ENCODE assay signal across 26 mouse cellular contexts in genomic region chr7:119762166-119762697, GRCm38 (mm10). TPM values are rescaled to one million over a fixed set of nuclear protein-coding genes. Genes with fewer than 3 reads are reported as not detected.
DNase-seq lines count a peak whose midpoint lies in the region; ATAC-seq and TF ChIP-seq lines count a peak whose summit lies in the region.
"Had no signal": no experiment of that assay in that cellular context is flagged by ENCODE, and none has a peak within 500 bp of the region (broad histone marks: within the 10 kb centered on the region; RNA-seq: fewer than 3 reads in every experiment).

No protein-coding gene starts in this region.

- no peak for TF ChIP-seq POLR2A in kidney, adult 2 months (IDR thresholded peaks at IDR 0.05; ENCODE audit: low read depth, low read length)

- 46% methylated on average over 4 of the region's 4 CpGs for WGBS in kidney, adult 2 months
- WGBS in stomach, embryonic 14.5 days: 28% methylated on average over 4 of the region's 4 CpGs
- WGBS in stomach, postnatal 0 days: 19% methylated on average over 4 of the region's 4 CpGs

- H3K27me3 ChIP-seq in kidney, adult 2 months (replicated peaks; ENCODE audit: control insufficient read depth, insufficient read depth, low read length): no peaks in the 10 kb centered on the region
- no peaks in the 10 kb centered on the region for H3K27me3 ChIP-seq in stomach, embryonic 14.5 days (ENCODE audit: control insufficient read depth, insufficient read depth, low read length)
- H3K27me3 ChIP-seq in stomach, postnatal 0 days (ENCODE audit: control insufficient read depth, insufficient read depth, low read length): no peaks in the 10 kb centered on the region
- H3K27me3 ChIP-seq: embryonic facial prominence, embryonic 12.5 days; embryonic facial prominence, embryonic 15.5 days; forebrain, embryonic 12.5 days; forebrain, embryonic 15.5 days; heart, embryonic 13.5 days had no signal

- no peak for TF ChIP-seq EP300 in stomach, postnatal 0 days (optimal IDR thresholded peaks at IDR 0.05)

- no peak overlapping the region for H3K4me2 ChIP-seq in stomach, embryonic 14.5 days (replicated peaks; ENCODE audit: low read depth, low read length)
- H3K4me2 ChIP-seq in stomach, postnatal 0 days (replicated peaks; ENCODE audit: low read depth): no peak overlapping the region
- H3K4me2 ChIP-seq: embryonic facial prominence, embryonic 12.5 days; embryonic facial prominence, embryonic 15.5 days; forebrain, embryonic 12.5 days; forebrain, embryonic 15.5 days; heart, embryonic 13.5 days; hindbrain, embryonic 14.5 days had no signal

- H3K4me3 ChIP-seq in kidney, adult 2 months (ENCODE audit: insufficient read depth, low read depth, low read length): peak overlapping the region; percentile 26
- H3K4me3 ChIP-seq in stomach, embryonic 14.5 days (ENCODE audit: low read depth, low read length): no peak overlapping the region
- no peak overlapping the region for H3K4me3 ChIP-seq in stomach, postnatal 0 days (ENCODE audit: low read depth, low read length)
- H3K4me3 ChIP-seq: embryonic facial prominence, embryonic 12.5 days; embryonic facial prominence, embryonic 15.5 days; forebrain, embryonic 12.5 days; forebrain, embryonic 15.5 days; heart, adult 2 months; heart, embryonic 10.5 days; heart, embryonic 13.5 days had no signal

- H3K9ac ChIP-seq in stomach, embryonic 14.5 days (replicated peaks; ENCODE audit: low read depth, low read length): no peak overlapping the region
- no peak overlapping the region for H3K9ac ChIP-seq in stomach, postnatal 0 days (ENCODE audit: low read length)
- H3K9ac ChIP-seq: embryonic facial prominence, embryonic 12.5 days; embryonic facial prominence, embryonic 15.5 days; forebrain, embryonic 12.5 days; forebrain, embryonic 15.5 days; heart, embryonic 13.5 days; hindbrain, embryonic 14.5 days had no signal

- no peak for DNase-seq in kidney, adult 2 months
- DNase-seq in kidney, postnatal 4 days: no peak
- peak; percentile 1 for DNase-seq in 3T3-L1 (ENCODE audit: low read depth, low spot score)
- no peak for DNase-seq in stomach, postnatal 0 days (ENCODE audit: low spot score)
- no peak for DNase-seq in right cerebral cortex, postnatal 10 days (ENCODE audit: low spot score in 2 of 2)
- no peak for DNase-seq in lung, postnatal 10 days
- DNase-seq: adrenal gland, adult 2 months; adrenal gland, postnatal 14 days; B cell, adult 2 months; cerebellum, adult 11 months; cerebellum, adult 2 months; cerebellum, adult 9-11 months; cerebellum, postnatal 25 days; gastrocnemius, postnatal 25 days; heart, adult 2 months; heart, postnatal 14 days; heart, postnatal 4 days had no signal

- no peak for TF ChIP-seq CTCF in kidney, adult 2 months (conservative IDR thresholded peaks at IDR 0.05; ENCODE audit: insufficient read depth, insufficient read length, low read depth, low read length)
- no peak for TF ChIP-seq CTCF in stomach, postnatal 0 days (IDR thresholded peaks at IDR 0.05; ENCODE audit: low read depth)

- peak; percentile 67 for ATAC-seq in stomach, embryonic 14.5 days (ENCODE audit: insufficient number of reproducible peaks, insufficient read depth, low FRiP score, low read depth)
- ATAC-seq in stomach, postnatal 0 days (ENCODE audit: low FRiP score, low TSS enrichment): peak; percentile 74
- ATAC-seq: forebrain, embryonic 15.5 days had no signal

- H3K27ac ChIP-seq in kidney, adult 2 months (ENCODE audit: insufficient read depth, low read depth, low read length): no peak overlapping the region
- no peak overlapping the region for H3K27ac ChIP-seq in stomach, embryonic 14.5 days (ENCODE audit: low read length)
- H3K27ac ChIP-seq in stomach, postnatal 0 days (replicated peaks): peak overlapping the region; percentile 61
- H3K27ac ChIP-seq: embryonic facial prominence, embryonic 12.5 days; embryonic facial prominence, embryonic 15.5 days; forebrain, embryonic 12.5 days; forebrain, embryonic 15.5 days; heart, adult 2 months; heart, embryonic 10.5 days; heart, embryonic 13.5 days; hindbrain, embryonic 14.5 days had no signal

- no peaks in the 10 kb centered on the region; the same call in 1 of the 2 replicates for H3K9me3 ChIP-seq in stomach, embryonic 14.5 days (ENCODE audit: control insufficient read depth, low read depth, low read length)
- no peaks in the 10 kb centered on the region for H3K9me3 ChIP-seq in stomach, postnatal 0 days (ENCODE audit: control insufficient read depth, low read length)
- H3K9me3 ChIP-seq: embryonic facial prominence, embryonic 12.5 days; embryonic facial prominence, embryonic 15.5 days; forebrain, embryonic 12.5 days; forebrain, embryonic 15.5 days; G1E; heart, embryonic 10.5 days; heart, embryonic 13.5 days had no signal

- H3K4me1 ChIP-seq in kidney, adult 2 months (ENCODE audit: control insufficient read depth, insufficient read depth, low read length): no peaks in the 10 kb centered on the region; the same call in 1 of the 2 replicates
- H3K4me1 ChIP-seq in stomach, embryonic 14.5 days (ENCODE audit: control insufficient read depth, insufficient read depth, low read length): no peaks in the 10 kb centered on the region
- no peaks in the 10 kb centered on the region for H3K4me1 ChIP-seq in stomach, postnatal 0 days (replicated peaks; ENCODE audit: control insufficient read depth, insufficient read depth)
- H3K4me1 ChIP-seq: embryonic facial prominence, embryonic 12.5 days; embryonic facial prominence, embryonic 15.5 days; forebrain, embryonic 12.5 days; forebrain, embryonic 15.5 days; heart, embryonic 10.5 days; heart, embryonic 13.5 days had no signal

- no peaks in the 10 kb centered on the region; the same call in 1 of the 2 replicates for H3K36me3 ChIP-seq in kidney, adult 2 months (ENCODE audit: control insufficient read depth, insufficient read depth, low read length)
- no peaks in the 10 kb centered on the region for H3K36me3 ChIP-seq in stomach, embryonic 14.5 days (ENCODE audit: control insufficient read depth, insufficient read depth, low read length)
- no peaks in the 10 kb centered on the region for H3K36me3 ChIP-seq in stomach, postnatal 0 days (ENCODE audit: control insufficient read depth, insufficient read depth, low read length)
- H3K36me3 ChIP-seq: embryonic facial prominence, embryonic 12.5 days; embryonic facial prominence, embryonic 15.5 days; forebrain, embryonic 12.5 days; forebrain, embryonic 15.5 days; G1E; heart, embryonic 10.5 days; heart, embryonic 13.5 days had no signal

RNA-seq across cellular contexts. Expression of gene Acsm3, which starts 1.5 kb away (rescaled TPM):
- 12.0 and 13.7 TPM in 2 replicates for polyA plus RNA-seq in kidney, adult 2 months (2012; rRNA removed)
- 11.0 and 11.6 TPM in 2 replicates for polyA plus RNA-seq in stomach, embryonic 14.5 days (2014; fragmentation: Nextera tagmentation; extraction: Ambion mirVana)
- 9.7 and 10.5 TPM in 2 replicates for polyA plus RNA-seq in stomach, postnatal 0 days (2015; fragmentation: Nextera tagmentation; extraction: Ambion mirVana)
- polyA plus RNA-seq: G1E; heart, embryonic 13.5 days; hindbrain, embryonic 14.5 days had no signal

RNA-seq across cellular contexts. Expression of gene Rexo5, which starts 31.6 kb away (rescaled TPM):
- 2.1 and 2.2 TPM in 2 replicates for polyA plus RNA-seq in kidney, adult 2 months (2012; rRNA removed)
- 22.9 and 25.0 TPM in 2 replicates for polyA plus RNA-seq in stomach, embryonic 14.5 days (2014; fragmentation: Nextera tagmentation; extraction: Ambion mirVana)
- polyA plus RNA-seq in stomach, postnatal 0 days (2015; fragmentation: Nextera tagmentation; extraction: Ambion mirVana): 4.4 and 4.8 TPM in 2 replicates

RNA-seq across cellular contexts. Expression of gene Eri2, which starts 31.6 kb away (rescaled TPM):
- 0.90 and 1.1 TPM in 2 replicates for polyA plus RNA-seq in kidney, adult 2 months (2012; rRNA removed)
- polyA plus RNA-seq in stomach, embryonic 14.5 days (2014; fragmentation: Nextera tagmentation; extraction: Ambion mirVana): 27.5 and 27.9 TPM in 2 replicates
- polyA plus RNA-seq in stomach, postnatal 0 days (2015; fragmentation: Nextera tagmentation; extraction: Ambion mirVana): 6.2 and 6.3 TPM in 2 replicates

RNA-seq across cellular contexts. Expression of gene Thumpd1, which starts 41.6 kb away (rescaled TPM):
- polyA plus RNA-seq in kidney, adult 2 months (2012; rRNA removed): 10.4 and 11.2 TPM in 2 replicates
- 73.5 and 77.1 TPM in 2 replicates for polyA plus RNA-seq in stomach, embryonic 14.5 days (2014; fragmentation: Nextera tagmentation; extraction: Ambion mirVana)
- 34.2 and 34.4 TPM in 2 replicates for polyA plus RNA-seq in stomach, postnatal 0 days (2015; fragmentation: Nextera tagmentation; extraction: Ambion mirVana)
